Mouse (Mus musculus): ENCODE data around the gene Yy1. TPM values are rescaled to one million over a fixed set of nuclear protein-coding genes. Genes with fewer than 3 reads are reported as not detected.

Gene Yy1
- polyA plus RNA-seq, 1 experiment = 13.5 TPM

DNA sequence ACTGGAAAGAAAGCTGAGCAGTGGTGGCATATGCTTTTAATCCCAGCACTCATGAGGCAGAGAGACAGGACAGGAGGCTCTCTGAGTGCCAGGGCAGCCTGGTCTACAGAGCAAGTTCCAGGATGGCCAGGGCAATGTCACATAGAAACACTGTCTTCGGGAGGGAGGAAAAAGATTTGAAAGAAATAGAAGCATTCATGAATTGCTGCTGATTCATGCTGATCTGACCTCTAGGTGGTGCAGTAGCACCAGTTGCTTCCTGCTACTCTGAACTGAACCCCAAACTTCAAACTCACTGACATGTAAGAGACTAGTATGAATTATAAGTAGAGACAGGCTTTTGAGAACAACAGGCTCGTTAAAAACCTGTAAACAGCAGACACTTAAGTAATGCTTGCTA is 18.4 kb downstream of the Yy1 start:
- H3K27ac ChIP-seq (ENCODE audit: insufficient read depth, low read depth, low read length) = no peak overlapping the region
- no peaks in the 10 kb centered on the region for H3K27me3 ChIP-seq (replicated peaks; ENCODE audit: control insufficient read depth, insufficient read depth, low read length)
- TF ChIP-seq CTCF (conservative IDR thresholded peaks at IDR 0.05; ENCODE audit: insufficient read depth, insufficient read length, low read depth, low read length) (peak; percentile 52), POLR2A (IDR thresholded peaks at IDR 0.05; ENCODE audit: low read depth, low read length) (no peak)
- peak; percentile 58 for DNase-seq
- 14% methylated on average over 2 of the region's 2 CpGs for WGBS
- H3K36me3 ChIP-seq (ENCODE audit: control insufficient read depth, insufficient read depth, low read length) = no peaks in the 10 kb centered on the region
- peaks cover 3% of the 10 kb centered on the region; the same call in 1 of the 2 replicates for H3K4me1 ChIP-seq (ENCODE audit: control insufficient read depth, insufficient read depth, low read length)
- H3K4me3 ChIP-seq (ENCODE audit: insufficient read depth, low read depth, low read length) = no peak overlapping the region

DNA sequence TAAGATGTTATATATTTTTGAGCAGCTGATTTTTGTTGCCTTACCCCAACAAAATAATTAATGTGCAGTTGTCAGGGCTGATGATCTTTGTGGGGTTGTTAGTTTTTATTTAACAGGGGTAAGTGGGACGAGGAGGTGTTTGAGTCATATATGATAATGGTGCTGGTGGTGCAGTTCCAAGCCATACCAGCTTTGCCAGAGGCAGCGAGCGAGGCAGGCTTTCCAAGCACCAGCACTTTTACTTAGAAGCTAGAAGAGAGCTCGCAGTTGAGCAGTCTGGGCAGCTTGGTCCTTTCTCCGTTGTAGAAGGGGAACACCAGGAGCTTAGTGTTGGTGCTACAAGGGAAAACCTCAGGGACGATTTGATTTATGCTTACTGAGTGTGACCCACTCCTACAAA is 19.7 kb downstream of the Yy1 start:
- 57% methylated on average over 6 of the region's 6 CpGs for WGBS

DNA sequence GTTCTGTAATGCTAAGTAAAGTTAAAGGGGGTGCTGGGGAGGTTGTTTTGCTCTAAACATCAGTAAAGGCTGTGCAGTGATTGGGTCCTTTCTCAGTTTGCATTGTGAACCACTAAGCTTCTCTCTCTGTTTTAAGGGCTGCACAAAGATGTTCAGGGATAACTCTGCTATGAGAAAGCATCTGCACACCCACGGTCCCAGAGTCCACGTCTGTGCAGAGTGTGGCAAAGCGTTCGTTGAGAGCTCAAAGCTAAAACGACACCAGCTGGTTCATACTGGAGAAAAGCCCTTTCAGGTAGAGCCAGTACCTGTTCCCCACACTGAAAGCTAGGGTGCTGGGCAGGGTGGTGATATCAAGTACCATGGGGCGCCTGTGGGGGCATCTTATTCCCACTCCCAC is 21.7 kb downstream of the Yy1 start:
- no peak overlapping the region for H3K4me3 ChIP-seq (ENCODE audit: insufficient read depth, low read depth, low read length)
- H3K4me1 ChIP-seq (ENCODE audit: control insufficient read depth, insufficient read depth, low read length) = peaks cover 3% of the 10 kb centered on the region; the same call in 1 of the 2 replicates
- 72% methylated on average over 6 of the region's 6 CpGs for WGBS
- no peaks in the 10 kb centered on the region for H3K27me3 ChIP-seq (replicated peaks; ENCODE audit: control insufficient read depth, insufficient read depth, low read length)
- TF ChIP-seq POLR2A (IDR thresholded peaks at IDR 0.05; ENCODE audit: low read depth, low read length) (no peak), CTCF (conservative IDR thresholded peaks at IDR 0.05; ENCODE audit: insufficient read depth, insufficient read length, low read depth, low read length) (no peak)
- no peak overlapping the region for H3K27ac ChIP-seq (ENCODE audit: insufficient read depth, low read depth, low read length)
- H3K36me3 ChIP-seq (ENCODE audit: control insufficient read depth, insufficient read depth, low read length) = no peaks in the 10 kb centered on the region; the same call in 1 of the 2 replicates
- no peak for DNase-seq

More for the DNA sequence above, 19.7 kb downstream of the Yy1 start:
- Histone ChIP-seq H3K27me3 (replicated peaks; ENCODE audit: control insufficient read depth, insufficient read depth, low read length) (no peaks in the 10 kb centered on the region), H3K4me3 (ENCODE audit: insufficient read depth, low read depth, low read length) (no peak overlapping the region), H3K36me3 (ENCODE audit: control insufficient read depth, insufficient read depth, low read length) (no peaks in the 10 kb centered on the region; the same call in 1 of the 2 replicates), H3K4me1 (ENCODE audit: control insufficient read depth, insufficient read depth, low read length) (peaks cover 3% of the 10 kb centered on the region; the same call in 1 of the 2 replicates), H3K27ac (ENCODE audit: insufficient read depth, low read depth, low read length) (no peak overlapping the region)
- no peak for TF ChIP-seq CTCF (conservative IDR thresholded peaks at IDR 0.05; ENCODE audit: insufficient read depth, insufficient read length, low read depth, low read length)
- no peak for DNase-seq

DNA sequence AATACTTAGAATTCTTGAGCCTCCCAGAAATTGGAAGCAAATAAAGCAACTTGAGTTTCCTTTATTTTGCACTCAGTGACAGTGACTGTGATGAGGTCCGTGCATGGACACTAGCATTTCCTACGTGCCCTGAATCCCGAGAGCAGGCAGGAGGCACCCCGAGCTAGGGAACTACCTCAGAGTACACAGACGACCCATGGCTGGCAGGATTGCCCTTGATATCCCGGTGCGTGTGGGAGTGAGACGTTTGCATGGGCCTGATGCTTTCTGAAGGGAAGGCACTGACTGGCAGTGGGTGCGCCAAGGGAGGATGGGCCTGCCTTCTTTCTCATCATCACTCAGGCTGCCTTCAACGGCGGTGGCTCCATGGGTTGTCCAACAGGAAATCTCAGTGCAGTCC is 23.8 kb downstream of the Yy1 start:
- WGBS = 54% methylated on average over 11 of the region's 11 CpGs
- no peak overlapping the region for H3K4me3 ChIP-seq (ENCODE audit: insufficient read depth, low read depth, low read length)
- TF ChIP-seq CTCF (conservative IDR thresholded peaks at IDR 0.05; ENCODE audit: insufficient read depth, insufficient read length, low read depth, low read length) (no peak), POLR2A (IDR thresholded peaks at IDR 0.05; ENCODE audit: low read depth, low read length) (no peak)

DNA sequence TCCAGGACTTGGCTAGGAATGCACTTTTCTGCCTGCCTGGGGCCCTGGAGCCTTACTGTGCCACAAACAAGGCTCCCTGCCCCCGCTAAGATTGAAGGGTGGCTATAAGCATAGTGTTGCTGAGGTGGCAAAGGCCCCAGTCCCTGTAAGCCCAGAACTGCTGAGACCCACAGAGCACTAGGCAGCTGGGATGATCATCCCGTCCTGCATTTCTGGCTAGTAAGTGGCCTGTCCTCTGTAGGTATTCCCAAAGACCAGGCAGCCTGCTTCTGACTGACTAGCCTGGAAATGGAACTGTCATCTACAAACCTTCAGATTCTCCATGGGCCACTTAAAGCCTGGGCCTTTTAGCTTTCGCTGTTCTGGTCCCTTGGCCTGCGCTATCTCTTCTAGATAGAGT is 27.7 kb downstream of the Yy1 start:
- 92% methylated on average over 4 of the region's 4 CpGs for WGBS

More for the DNA sequence above, 23.8 kb downstream of the Yy1 start:
- no peaks in the 10 kb centered on the region for H3K27me3 ChIP-seq (replicated peaks; ENCODE audit: control insufficient read depth, insufficient read depth, low read length)
- no peaks in the 10 kb centered on the region; the same call in 1 of the 2 replicates for H3K36me3 ChIP-seq (ENCODE audit: control insufficient read depth, insufficient read depth, low read length)
- no peak for DNase-seq
- H3K27ac ChIP-seq (ENCODE audit: insufficient read depth, low read depth, low read length) = no peak overlapping the region
- no peaks in the 10 kb centered on the region for H3K4me1 ChIP-seq (ENCODE audit: control insufficient read depth, insufficient read depth, low read length)

DNA sequence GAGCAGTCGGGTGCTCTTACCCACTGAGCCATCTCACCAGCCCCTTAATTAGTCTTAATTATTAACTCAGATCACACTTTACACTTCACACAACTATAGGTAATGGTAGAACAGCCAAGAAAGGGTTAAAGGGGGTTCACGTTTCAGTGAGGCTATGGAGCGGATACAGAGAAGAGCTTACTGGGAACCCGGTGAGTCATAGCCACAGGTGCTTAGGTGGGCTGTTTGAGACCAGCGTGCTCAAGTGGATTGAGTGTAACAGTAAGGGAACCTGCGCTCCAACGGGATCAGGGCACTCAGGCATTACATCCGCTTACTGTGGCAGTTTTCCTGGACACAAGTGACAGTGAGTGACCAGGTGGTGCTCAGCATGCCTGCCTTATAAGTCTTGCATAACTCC is 30.3 kb downstream of the Yy1 start:
- Histone ChIP-seq H3K27ac (ENCODE audit: insufficient read depth, low read depth, low read length) (no peak overlapping the region), H3K36me3 (ENCODE audit: control insufficient read depth, insufficient read depth, low read length) (no peaks in the 10 kb centered on the region), H3K27me3 (replicated peaks; ENCODE audit: control insufficient read depth, insufficient read depth, low read length) (no peaks in the 10 kb centered on the region), H3K4me3 (ENCODE audit: insufficient read depth, low read depth, low read length) (no peak overlapping the region), H3K4me1 (ENCODE audit: control insufficient read depth, insufficient read depth, low read length) (no peaks in the 10 kb centered on the region)
- TF ChIP-seq POLR2A (IDR thresholded peaks at IDR 0.05; ENCODE audit: low read depth, low read length) (no peak), CTCF (conservative IDR thresholded peaks at IDR 0.05; ENCODE audit: insufficient read depth, insufficient read length, low read depth, low read length) (no peak)
- WGBS = 41% methylated on average over 8 of the region's 8 CpGs
- no peak for DNase-seq

More for the DNA sequence above, 27.7 kb downstream of the Yy1 start:
- Histone ChIP-seq H3K4me1 (ENCODE audit: control insufficient read depth, insufficient read depth, low read length) (no peaks in the 10 kb centered on the region), H3K36me3 (ENCODE audit: control insufficient read depth, insufficient read depth, low read length) (no peaks in the 10 kb centered on the region; the same call in 1 of the 2 replicates), H3K4me3 (ENCODE audit: insufficient read depth, low read depth, low read length) (no peak overlapping the region), H3K27ac (ENCODE audit: insufficient read depth, low read depth, low read length) (no peak overlapping the region), H3K27me3 (replicated peaks; ENCODE audit: control insufficient read depth, insufficient read depth, low read length) (no peaks in the 10 kb centered on the region)
- no peak for DNase-seq
- TF ChIP-seq POLR2A (IDR thresholded peaks at IDR 0.05; ENCODE audit: low read depth, low read length) = no peak
- TF ChIP-seq CTCF (conservative IDR thresholded peaks at IDR 0.05; ENCODE audit: insufficient read depth, insufficient read length, low read depth, low read length) = no peak

DNA sequence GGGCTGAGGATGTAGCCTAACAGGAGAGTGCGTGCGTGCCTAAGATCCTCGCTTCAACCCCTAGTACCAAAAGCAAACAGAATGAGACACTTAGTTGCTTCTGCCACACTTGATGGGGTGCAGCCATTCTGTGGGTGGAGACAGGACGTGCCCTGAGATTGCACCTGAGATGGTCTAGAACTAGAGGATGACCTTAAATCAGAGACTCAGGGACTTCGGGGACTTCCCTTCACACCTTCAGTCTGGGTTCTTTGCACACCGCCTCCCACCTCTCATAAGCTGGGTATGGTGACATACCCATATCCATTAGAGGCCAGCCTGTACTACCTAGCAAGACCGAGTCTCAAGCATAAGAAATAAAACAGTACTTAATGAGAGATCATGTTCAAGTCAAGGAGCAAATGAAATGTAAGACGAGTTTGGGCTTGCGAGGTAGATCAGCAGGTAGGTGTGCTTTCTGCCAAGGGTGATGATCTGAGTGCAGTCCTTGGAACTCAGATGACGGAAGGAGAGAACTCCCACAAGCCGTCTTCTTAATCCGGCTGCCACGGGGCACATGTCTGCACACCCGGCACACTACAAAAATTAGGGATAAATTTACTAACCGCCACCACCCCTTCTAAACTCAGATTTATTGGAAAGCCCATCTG is 31.6 kb downstream of the Yy1 start:
- 86% methylated on average over 15 of the region's 15 CpGs for WGBS
- no peak for TF ChIP-seq POLR2A (IDR thresholded peaks at IDR 0.05; ENCODE audit: low read depth, low read length)
- no peak for TF ChIP-seq CTCF (conservative IDR thresholded peaks at IDR 0.05; ENCODE audit: insufficient read depth, insufficient read length, low read depth, low read length)
- Histone ChIP-seq H3K4me3 (ENCODE audit: insufficient read depth, low read depth, low read length) (no peak overlapping the region), H3K4me1 (ENCODE audit: control insufficient read depth, insufficient read depth, low read length) (no peaks in the 10 kb centered on the region), H3K27ac (ENCODE audit: insufficient read depth, low read depth, low read length) (no peak overlapping the region), H3K27me3 (replicated peaks; ENCODE audit: control insufficient read depth, insufficient read depth, low read length) (no peaks in the 10 kb centered on the region), H3K36me3 (ENCODE audit: control insufficient read depth, insufficient read depth, low read length) (no peaks in the 10 kb centered on the region)
- no peak for DNase-seq
